Mouse (Mus musculus) left cerebral cortex, adult 2 months (tissue): ENCODE measurements at regions not wholly inside any gene's neighbourhood (a gene's known extent, or its start where the extent isn't known, plus 50 kb on each side); places are given as distances from the start of the nearest gene placed in this dataset.

Source experiments
- DNase-seq, 2 experiments: peaks; one replicate each; pipeline ENCODE4 v3.0.0; 2021 to 2022; ENCODE audit warnings: low spot score in 2 of 2, mixed read lengths in 1 of 2; ENCODE audit errors: extremely low spot score in 1 of 2
- H3K27ac ChIP-seq: fragments of 200-600 bp; 2 replicates; pipeline ENCODE4 v1.8.1; 2022
- H3K4me3 ChIP-seq: fragments of 200-600 bp; 2 replicates; pipeline ENCODE4 v1.8.1; 2022
- CTCF ChIP-seq: fragments of 200-600 bp; IDR thresholded peaks from 2 replicates; pipeline ENCODE4 v1.8.1; 2022; ENCODE audit warnings: antibody characterized with exemption, mild to moderate bottlenecking, moderate library complexity
- intact Hi-C: fragments of 180-260 bp; cut with DNase I; formaldehyde crosslinking; loops from one replicate; pipeline ENCODE4 v1.15.1; 2025

GRCm38 (mm10) chr12:25180861-25181260 lies 83.9 kb upstream of the Id2 start:
- Histone ChIP-seq H3K4me3 (no peak overlapping the region), H3K27ac (no peak overlapping the region)
- TF ChIP-seq CTCF, result peak; percentile 19
- DNase-seq, result no peak
- intact Hi-C loops, result no loop called here

- TF ChIP-seq CTCF, result no peak
- DNase-seq, result no peak
- no peak overlapping the region for H3K4me3 ChIP-seq
- intact Hi-C loops, result no loop called here
- H3K27ac ChIP-seq, result no peak overlapping the region
Measured at GRCm38 (mm10) chr12:25180289-25180688, 83.3 kb upstream of the Id2 start.

- TF ChIP-seq CTCF, result no peak
- no peak for DNase-seq
- Histone ChIP-seq H3K4me3 (no peak overlapping the region), H3K27ac (no peak overlapping the region)
- intact Hi-C loops, result no loop called here
Measured at GRCm38 (mm10) chr12:25178491-25179115, 81.7 kb upstream of the Id2 start.

- Histone ChIP-seq H3K4me3 (no peak overlapping the region), H3K27ac (no peak overlapping the region)
- no peak for TF ChIP-seq CTCF
- DNase-seq, result no peak
- intact Hi-C loops, result no loop called here
Measured at GRCm38 (mm10) chr12:25177827-25178226, 80.9 kb upstream of the Id2 start.

- H3K27ac ChIP-seq, result no peak overlapping the region
- no peak for DNase-seq
- intact Hi-C loops, result no loop called here
- no peak overlapping the region for H3K4me3 ChIP-seq
- no peak for TF ChIP-seq CTCF
Measured at GRCm38 (mm10) chr12:25176565-25176964, 79.6 kb upstream of the Id2 start.

GRCm38 (mm10) chr12:25173064-25173463 lies 76.1 kb upstream of the Id2 start:
- Histone ChIP-seq H3K27ac (no peak overlapping the region), H3K4me3 (no peak overlapping the region)
- intact Hi-C loops, result no loop called here
- DNase-seq, result no peak
- no peak for TF ChIP-seq CTCF

GRCm38 (mm10) chr12:25172450-25172849 lies 75.5 kb upstream of the Id2 start:
- no peak for DNase-seq
- no peak overlapping the region for H3K27ac ChIP-seq
- intact Hi-C loops, result no loop called here
- TF ChIP-seq CTCF, result no peak
- H3K4me3 ChIP-seq, result no peak overlapping the region

GRCm38 (mm10) chr12:25169611-25170010 lies 72.7 kb upstream of the Id2 start:
- intact Hi-C loops, result no loop called here
- Histone ChIP-seq H3K4me3 (no peak overlapping the region), H3K27ac (no peak overlapping the region)
- DNase-seq, result no peak
- no peak for TF ChIP-seq CTCF

- TF ChIP-seq CTCF, result no peak
Measured at GRCm38 (mm10) chr12:25168213-25168545, 71.2 kb upstream of the Id2 start.

GRCm38 (mm10) chr12:25167504-25168212 lies 70.7 kb upstream of the Id2 start:
- no peak for DNase-seq
- TF ChIP-seq CTCF, result no peak
- H3K27ac ChIP-seq, result no peak overlapping the region
- H3K4me3 ChIP-seq, result no peak overlapping the region
- intact Hi-C loops, result no loop called here

More at GRCm38 (mm10) chr12:25168213-25168545, 71.2 kb upstream of the Id2 start:
- intact Hi-C loops, result no loop called here
- Histone ChIP-seq H3K4me3 (no peak overlapping the region), H3K27ac (no peak overlapping the region)
- no peak for DNase-seq

GRCm38 (mm10) chr12:25166525-25166924 lies 69.6 kb upstream of the Id2 start:
- Histone ChIP-seq H3K27ac (no peak overlapping the region), H3K4me3 (no peak overlapping the region)
- intact Hi-C loops, result no loop called here
- TF ChIP-seq CTCF, result no peak
- DNase-seq, result no peak

GRCm38 (mm10) chr12:25165650-25166049 lies 68.7 kb upstream of the Id2 start:
- Histone ChIP-seq H3K4me3 (no peak overlapping the region), H3K27ac (no peak overlapping the region)
- intact Hi-C loops, result loop anchor here (2.0 kb wide), 1 partner anchor 21 kb away; no protein-coding TSS in a partner anchor
- DNase-seq, result no peak
- no peak for TF ChIP-seq CTCF

- Histone ChIP-seq H3K4me3 (no peak overlapping the region), H3K27ac (no peak overlapping the region)
- TF ChIP-seq CTCF, result no peak
- DNase-seq, result no peak
- intact Hi-C loops, result loop anchor here (2.0 to 5.0 kb wide), 2 partner anchors 20 to 78 kb away; no protein-coding TSS in a partner anchor
Measured at GRCm38 (mm10) chr12:25164724-25165123, 67.8 kb upstream of the Id2 start.
